Mouse (Mus musculus) urinary bladder, postnatal 36 days (tissue): Measurements from ENCODE around the gene Susd6.

Experiments
- DNase-seq, 2 experiments: peaks; one replicate each; pipeline ENCODE4 v3.0.0; 2022; ENCODE audit warnings: low spot score in 2 of 2, mixed read lengths in 1 of 2

The Susd6 gene

DNA sequence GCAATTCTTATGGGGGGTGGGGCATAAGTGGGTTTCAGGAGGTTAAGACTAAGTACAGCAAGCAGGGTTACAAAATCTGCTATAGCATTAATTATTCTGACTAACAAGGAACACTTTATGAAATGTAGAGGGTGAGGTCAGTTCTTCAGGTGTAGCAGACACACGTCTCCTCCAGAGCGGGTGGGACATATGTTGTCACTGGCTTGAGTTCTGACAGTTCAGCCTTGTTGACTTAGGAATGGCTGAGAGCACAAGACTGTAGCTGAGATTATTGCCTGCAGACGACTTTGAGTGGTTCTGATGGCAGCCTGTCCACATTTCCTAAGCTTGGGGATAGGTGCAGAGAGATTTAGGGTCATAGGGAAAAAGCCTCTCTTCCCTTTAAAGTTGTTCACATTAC lies 47.3 kb downstream of the Susd6 start:
- DNase-seq: no peak

DNA sequence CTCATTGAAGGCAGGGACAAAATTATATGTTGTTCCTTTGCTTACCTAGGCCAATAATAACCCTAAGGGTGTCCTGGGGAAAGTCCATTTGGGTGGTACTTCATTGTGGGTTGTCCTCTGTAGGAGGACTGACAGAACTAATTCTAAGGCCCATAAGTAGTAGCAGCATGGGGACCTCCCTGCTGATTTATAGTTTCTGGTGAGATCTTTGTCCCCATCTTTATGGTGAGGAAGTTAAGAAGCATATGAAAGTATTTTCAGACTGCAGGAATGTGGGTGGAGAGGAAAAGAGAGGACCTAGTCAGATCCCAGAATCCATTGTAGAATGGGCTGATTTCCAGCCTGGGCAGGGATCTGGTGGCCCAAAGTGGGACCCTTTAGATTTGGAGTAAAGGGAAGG lies 48.0 kb downstream of the Susd6 start:
- DNase-seq: no peak

DNA sequence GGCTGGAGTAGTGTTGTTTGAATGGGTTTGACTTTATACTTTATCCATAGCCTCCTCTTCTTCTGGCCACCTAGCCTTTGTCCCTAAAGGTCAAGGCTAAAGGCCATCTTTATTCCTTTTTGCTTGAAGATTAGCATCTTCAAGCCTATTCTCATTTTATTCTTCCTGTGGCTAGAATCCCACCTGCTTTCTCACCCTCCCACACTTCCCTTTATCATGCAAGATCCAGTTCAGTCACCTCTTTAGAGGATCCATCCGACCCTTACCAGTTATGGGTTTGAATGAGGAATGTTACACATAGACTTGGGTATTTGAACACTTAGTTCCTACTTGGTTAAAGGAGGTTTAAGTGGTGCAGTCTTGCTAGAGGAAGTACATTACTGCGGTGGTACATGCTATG lies 48.5 kb downstream of the Susd6 start:
- no peak for DNase-seq

DNA sequence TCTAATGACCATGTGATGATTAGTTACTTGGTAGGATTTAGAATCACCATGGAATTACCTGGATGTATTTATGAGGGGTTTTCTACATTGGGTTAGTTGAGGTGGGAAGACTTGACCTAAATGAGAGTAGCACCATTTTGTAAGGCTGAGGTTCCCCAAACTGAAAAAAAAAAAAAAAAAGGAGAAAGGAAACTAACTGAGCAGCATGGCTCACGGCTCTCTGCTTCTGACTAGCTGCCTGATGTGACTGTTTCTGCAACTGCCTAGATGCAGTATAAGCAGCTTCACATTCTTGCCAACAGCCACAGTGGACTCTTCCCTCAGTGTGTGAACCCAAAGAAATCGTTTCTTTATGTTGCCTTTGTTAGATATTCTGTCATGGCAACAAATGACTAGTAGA lies 49.3 kb downstream of the Susd6 start:
- DNase-seq: no peak

DNA sequence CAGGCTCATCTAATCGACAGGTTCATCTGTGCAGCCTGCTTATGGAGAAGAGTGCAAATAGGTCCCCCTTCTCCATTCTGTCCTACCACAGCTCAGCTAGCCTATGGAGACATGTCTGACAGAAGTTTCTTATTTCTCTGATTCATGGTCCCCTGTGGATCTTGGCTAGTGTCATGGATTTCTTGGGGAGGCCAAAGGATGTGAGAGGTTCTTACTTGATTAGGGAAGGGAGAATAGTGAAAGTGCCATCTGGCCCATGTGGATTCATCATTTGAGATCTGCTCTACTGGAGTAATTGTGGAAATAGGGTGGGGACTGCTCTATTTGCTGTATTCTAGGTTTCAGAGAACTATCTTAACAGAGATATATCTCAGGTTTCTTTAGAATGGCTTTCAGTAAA lies 51.3 kb downstream of the Susd6 start:
- DNase-seq: no peak

DNA sequence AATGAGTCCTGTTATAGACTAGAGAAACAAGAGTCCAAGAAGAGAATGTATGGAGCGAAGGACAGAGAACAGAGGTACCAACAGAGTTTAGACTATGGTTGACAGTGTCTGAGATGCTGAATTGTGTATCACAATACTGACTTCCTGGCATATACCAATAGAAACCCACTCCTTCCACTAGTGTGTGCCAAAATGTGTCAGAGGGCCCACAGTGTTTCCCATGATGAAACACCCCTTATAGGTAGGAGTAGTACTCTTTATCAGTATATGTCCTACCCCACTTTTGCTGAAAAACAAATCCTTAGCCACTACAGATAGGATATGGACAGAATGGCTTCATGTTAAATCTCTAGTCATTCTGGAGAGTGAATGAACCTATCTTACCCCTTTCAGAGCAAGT lies 52.3 kb downstream of the Susd6 start:
- DNase-seq: no peak

DNA sequence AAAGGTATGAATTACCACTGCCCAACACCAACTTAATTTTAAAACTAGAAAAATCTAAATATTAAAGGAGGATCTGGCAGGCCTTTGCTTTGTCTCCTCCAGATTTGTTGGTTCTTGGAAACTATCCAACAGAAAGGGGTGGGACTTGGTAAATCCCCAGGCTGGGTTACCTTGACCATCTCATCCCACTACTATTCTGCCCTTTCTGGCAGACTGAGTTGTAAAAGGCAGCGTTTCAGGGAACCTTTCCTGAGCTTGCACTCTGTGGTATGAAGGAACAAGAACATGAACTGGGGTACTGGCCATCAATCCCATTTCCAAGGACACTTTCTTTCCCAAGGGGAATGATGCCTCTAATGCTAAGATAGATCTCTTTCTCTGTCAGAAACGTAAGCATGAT lies 52.9 kb downstream of the Susd6 start:
- no peak for DNase-seq

DNA sequence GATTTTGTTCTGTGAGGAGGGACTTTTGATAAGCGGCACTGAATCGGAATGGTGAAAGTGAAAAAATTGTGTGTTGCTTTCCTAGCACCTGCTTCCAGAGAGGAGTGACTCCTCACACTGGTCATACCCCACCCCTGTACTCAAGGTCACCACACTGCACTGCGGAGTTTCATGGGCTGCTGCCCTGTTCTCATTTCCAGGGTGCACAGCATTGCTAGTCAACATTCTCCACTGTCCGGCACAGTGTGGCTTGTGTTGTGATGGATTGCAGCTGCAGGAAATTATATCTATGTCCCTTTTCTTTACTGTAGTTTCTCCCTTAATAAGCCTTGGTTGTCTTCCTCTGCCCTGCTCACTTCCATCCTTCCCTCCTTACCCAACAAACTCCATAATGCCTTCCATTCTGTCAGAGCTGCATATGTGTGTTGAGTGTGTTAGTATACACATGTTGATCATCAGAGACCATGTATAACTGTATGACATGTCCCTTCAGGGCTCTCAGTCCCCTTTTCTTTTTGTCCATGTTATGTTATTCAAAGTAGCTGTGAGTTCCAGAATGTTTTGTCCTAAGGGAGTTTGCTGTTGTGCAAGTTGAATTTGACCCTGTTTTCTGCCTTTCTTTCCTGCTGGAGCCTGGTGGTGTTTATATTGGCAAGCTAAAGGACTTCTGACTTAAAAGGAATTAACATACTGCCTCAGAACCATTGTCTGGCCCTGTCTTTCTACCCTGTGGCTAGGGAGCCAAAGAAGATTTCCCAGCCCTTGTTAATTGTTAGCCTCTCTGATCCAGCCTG lies 53.5 kb downstream of the Susd6 start:
- peak in 1 of 2 experiments; percentile 21 for DNase-seq

DNA sequence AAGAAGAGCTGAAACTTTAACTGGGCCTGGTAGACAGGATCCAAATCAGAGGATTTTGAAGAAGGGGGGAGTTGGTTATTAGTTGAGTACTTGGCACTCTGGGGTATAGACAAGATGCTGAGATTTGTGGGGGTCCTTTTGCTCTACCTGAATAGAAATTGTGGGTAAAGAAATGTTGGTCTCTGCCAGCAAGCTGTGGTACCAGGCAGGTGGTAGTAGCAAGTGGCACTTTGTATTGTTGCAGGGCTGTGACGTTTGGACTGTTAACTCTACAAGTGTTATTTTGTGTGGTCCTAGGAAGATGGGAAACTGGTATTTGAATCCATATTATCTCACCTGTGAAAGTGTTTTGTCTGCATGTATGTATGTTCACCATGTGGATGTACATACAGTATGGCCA lies 55.6 kb downstream of the Susd6 start:
- DNase-seq: no peak

DNA sequence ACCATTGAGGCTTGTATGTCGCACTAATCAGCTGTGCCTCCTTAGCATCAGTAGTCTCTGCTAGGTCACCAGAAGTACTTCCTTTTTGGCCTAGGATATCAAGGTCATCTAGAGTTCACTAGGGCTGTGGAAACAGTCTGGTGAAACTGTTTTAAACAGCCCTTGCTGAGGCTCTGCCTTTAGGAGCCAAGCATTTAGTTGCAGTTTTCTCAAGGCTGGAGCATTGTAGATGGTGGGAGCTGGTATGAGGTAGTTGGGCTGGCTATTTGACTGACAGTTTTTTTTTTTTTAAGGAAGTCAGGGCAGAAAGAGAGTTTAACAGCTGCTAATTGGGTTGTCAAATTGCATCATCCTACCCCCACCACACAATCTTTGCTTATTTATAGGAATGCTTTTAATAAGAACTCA lies 56.6 kb downstream of the Susd6 start:
- DNase-seq: no peak

DNA sequence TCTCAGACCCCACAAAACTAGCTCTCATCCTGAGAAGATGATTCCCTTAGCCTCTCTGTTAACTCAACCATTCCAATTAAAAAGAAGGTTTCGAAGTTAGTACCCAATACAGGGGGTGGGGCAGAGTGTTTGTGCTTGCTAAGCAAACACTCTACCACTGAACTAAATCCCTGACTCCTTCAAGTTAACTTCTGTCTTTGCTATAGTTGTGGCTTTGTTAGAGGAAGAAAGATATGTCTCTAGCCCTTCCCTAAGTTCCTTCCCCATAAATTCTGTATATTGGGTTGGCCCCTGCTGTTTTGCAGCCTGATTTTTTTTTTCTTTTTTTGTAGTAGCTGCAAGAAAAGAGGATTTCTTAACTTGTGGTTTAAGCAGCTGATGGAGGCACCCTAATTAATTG lies 61.7 kb downstream of the Susd6 start:
- DNase-seq: no peak

DNA sequence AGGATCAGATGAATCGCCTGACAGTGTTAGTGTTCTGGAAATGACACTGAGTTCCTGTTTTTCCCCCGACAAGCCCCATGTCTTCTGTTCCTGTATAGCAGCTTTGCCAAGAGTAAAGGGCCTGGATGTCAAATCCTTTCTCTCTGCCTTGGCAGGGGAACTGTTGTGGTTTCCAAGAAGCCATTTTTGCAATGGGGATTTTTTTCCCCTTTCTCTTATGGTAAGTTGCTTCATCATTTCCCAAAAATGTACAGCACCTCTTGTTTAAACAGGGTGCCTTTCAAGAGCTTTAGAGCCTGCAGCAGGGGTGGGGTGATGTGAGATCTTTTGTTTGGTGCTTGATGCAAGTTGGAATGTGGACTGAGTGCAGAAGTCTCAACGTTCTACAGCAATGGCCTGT lies 63.4 kb downstream of the Susd6 start:
- no peak for DNase-seq

DNA sequence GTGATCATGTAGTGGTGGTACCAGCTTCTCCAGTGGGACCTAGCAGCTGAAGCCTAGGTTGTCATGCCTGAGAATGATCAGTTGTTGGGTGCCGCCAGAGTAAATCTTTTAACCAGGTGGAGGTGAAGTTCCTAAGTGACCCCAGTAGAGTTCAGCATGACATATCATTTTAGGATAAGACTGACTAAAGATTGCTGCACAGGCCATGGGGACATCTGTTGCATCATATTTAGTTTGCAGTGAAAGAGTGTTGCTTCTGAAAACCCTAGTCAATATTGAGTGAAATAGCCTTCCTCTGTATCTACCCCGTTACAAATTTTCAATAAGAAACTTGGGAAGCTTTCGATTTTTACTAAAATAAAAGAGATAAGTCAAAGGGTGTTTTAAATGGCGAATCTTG lies 64.4 kb downstream of the Susd6 start:
- no peak for DNase-seq

DNA sequence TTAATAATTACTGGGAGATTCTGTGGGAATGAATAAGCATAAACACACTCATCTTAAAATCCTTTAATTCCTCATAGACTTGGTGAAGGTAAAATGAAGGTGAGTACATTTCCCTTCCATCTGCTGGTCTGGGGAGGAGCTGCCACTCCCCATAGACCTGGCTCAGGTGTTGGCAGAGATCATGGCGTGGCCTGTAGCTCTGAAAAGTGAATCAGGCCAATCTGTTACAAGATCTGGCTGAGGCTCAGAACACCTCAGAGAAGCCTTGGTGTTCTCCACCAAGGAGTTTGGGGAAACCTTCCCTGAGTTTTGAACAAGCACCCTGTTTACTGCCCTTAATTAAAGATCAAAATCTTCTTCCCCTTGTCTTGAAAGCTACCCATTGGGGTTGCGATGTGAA lies 64.8 kb downstream of the Susd6 start:
- DNase-seq: no peak

DNA sequence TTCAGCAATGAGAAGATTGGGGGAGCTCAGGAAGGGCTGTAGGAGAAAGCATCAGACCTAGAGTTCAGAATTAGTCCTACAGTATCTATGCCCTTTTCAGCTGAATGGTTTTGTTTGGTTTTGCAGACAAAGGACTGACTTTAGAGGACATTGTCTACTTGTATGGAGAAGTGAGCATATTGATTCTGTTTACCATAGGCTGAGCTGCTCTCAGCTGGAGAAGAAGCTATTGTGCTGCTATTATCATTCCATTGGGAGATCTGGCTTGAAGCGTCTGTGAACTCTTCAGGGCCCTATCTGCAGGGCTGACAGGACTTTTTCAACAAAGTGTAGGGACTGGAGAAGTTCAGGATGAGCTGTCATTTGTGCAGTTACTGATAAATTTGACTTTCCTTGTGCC lies 65.3 kb downstream of the Susd6 start:
- DNase-seq: no peak

DNA sequence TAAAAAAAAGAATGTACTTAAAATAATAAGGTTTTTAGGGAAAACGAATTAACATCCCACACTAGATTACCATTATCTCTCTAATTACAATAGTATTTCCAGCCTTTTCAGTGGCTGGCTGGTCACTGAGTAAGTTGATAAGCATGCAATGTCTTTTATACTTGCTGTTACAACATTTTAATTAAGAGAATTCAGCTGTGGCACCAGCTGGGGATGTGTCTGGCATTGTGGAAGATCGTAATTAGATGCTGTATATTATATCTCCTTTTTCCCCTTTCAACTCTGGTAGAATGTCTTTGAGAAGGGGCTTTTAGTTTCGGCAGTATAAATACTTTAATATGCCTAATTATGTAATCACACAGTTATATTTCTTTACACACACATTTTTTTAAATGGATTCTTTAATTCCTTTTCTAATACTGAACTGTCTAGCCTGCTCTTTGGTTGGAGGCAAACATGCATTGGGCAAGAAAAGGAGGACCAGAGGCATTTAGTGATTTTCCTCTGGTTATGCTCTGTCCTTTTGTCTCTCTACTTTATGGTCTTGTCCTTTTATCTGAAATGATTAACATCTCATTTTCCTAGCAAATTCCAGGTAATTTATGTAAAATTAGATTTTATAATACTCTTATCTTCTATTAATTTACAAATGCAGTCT lies 67.5 kb downstream of the Susd6 start:
- no peak for DNase-seq

DNA sequence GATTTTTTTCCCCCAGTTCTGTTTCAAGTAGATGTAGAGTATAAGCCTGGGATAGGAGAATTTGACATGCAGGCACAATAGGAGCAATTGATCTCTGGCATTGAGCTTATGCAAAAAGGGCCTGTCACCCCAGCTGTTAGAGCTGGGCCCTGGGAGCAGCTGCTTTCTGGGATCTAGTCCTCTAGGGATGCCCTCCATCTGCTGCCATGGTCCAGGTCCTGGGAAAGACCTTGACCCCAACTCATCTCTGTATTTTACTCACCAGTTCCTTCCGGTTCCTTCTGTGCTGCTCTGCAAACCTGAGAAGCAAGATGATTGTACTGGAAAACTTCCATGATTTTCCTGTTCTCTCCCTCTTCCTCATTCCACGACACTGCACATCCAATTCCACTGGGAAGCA lies 68.0 kb downstream of the Susd6 start:
- DNase-seq: no peak

DNA sequence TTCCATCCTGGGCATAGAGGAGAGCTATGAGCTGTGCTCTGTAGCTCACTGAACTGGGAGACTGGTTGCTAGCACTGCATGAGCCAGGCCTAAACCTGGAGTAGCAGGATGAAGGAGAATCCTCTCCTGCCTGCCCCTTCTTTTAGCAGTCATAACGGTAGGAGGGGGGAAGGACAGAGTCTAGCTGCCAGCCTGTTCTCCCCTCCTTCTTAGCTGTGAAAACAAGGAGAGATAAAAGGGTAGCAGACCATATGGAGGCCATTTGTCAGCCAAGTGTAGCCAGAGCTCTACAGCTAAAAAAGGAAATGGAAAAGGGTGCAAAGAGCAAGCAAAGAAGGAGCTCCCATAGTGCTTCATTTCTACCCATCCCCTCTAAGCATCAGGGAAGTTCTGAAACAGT lies 71.6 kb downstream of the Susd6 start:
- DNase-seq: no peak

DNA sequence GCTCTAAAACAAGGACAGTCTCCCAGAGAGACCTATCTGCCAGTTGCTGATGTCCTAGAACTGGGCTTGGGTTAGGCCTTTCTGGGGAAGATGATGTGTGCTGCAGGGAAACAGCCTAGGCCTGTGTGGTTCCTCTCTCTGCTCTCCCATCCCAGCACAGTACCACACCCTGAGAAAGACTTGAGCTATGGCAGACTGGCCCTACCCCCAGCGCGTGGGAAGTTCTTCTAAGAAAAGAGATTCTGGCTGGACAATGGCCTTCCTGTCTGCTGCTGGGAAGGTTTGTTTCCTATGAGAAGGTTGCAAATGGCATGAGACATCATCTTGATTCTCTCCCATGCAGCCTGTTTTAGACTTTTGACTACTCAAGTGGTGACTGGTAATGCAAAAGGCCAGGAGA lies 73.1 kb downstream of the Susd6 start:
- DNase-seq: no peak

DNA sequence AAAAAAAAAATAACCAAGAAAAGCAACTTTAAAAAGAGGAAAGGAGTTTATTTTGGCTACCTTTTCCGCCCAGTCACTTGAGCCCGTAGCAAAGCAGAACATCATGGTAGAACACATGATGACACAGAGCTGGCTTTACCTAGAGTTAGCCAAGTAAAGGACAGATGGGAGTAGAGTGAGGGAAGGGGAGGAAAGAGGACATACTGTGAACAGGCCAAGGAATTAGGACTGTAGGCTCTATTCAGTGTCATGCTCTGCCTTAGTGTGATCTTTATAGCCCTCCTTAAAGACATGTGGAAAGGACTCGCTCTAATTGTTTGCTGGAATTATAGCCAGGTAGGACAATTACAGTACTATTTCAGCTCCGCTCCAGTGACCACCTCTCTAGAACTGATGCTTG lies 74.9 kb downstream of the Susd6 start:
- DNase-seq: no peak

DNA sequence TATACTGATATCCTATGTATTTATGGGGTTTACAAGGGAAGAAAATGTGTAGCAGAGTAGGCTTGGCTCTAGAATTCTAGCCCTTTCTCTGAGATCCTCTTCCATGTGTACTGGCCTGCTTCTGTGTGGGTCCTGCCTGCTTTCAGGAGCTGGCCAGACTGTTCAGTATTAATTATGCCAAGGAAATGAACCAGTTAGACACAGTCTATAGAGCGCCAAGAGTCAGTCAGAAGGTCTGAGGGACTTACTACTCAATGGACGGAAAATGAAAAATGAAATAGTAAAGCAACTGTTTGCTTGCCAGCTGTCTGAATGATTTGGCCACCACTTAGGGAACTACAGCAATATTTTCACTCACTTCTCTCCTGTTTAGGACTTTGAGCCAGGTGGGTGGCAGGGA lies 75.7 kb downstream of the Susd6 start:
- no peak for DNase-seq

DNA sequence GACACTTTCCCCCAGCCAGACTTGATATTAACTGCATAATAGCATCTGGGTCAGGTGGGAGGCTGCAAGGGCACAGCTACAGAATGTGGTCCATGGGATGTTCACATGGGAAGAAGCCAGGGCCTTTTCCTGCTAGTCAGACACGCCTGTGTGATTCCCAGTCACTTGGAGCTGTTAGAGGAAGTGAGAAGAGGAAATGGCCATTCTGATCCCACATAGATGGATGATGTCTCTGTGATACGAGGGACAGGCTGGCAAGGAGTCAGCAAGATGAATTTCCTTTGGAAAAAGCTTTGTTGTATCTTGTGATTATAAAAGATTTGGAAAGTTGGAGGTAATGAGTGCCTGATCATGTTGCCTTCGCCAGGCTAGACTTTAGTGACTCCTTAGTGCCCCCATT lies 76.8 kb downstream of the Susd6 start:
- DNase-seq: no peak

DNA sequence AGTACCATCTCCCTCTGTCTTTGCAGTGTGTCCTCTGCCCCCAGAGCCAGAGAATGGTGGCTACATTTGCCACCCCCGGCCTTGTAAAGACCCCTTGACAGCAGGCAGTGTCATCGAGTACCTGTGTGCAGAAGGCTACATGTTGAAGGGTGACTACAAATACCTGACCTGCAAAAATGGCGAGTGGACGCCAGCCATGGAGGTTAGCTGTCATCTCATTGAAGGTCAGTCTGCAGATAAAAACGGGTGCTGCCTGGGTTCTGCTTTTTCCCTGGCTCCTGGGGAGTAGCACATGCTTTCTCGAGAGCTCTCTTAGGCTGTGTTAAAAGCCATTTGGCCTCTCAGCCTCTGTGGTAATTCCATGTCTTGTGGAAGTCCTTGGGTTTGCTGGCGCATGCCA lies 78.1 kb downstream of the Susd6 start:
- DNase-seq: no peak
